In the genomic region with DNA sequence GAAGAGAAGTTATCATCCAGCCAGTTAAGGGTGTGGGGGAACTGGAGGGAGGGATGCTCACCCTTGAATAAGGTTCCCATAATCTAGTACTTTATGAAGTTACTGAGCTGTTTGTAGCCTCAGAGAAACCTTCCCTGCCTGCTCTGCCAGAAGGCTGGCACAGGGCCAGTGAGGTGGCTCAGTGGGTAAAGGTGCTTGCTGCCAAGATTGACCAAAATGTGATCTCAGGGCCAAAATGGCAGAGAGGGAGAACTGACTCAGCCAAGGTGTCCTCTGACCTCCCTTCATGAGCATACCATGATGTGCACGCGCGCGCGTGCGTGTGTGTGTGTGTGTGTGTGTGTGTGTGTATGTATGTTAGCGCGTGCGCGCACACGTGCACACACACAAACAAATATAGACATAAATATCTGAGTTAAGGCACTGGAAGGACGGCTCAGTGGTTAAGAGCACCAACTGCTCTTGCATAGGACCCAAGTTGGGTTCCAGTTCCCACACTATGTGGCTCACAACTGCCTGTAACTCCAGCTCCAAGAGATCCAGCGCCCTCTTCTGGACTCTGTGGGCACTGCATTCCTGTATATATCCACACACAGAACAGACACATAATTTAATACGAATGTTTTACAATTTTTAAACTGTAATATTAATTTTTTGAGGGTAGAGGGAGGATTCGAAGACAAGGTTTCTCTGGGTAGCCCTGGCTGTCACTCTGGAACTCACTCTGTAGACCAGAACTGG, we compare ENCODE assay signal across 13 mouse cellular contexts. TPM values are rescaled to one million over a fixed set of nuclear protein-coding genes. Genes with fewer than 3 reads are reported as not detected.
DNase-seq lines count a peak whose midpoint lies in the region; ATAC-seq and TF ChIP-seq lines count a peak whose summit lies in the region.
"Had no signal": no experiment of that assay in that cellular context is flagged by ENCODE, and none has a peak within 500 bp of the region (broad histone marks: within the 10 kb centered on the region; RNA-seq: fewer than 3 reads in every experiment).

No protein-coding gene starts in this region.

- no peak overlapping the region for H3K9ac ChIP-seq in liver, embryonic 14.5 days (replicated peaks)
- no peak overlapping the region for H3K9ac ChIP-seq in liver, embryonic 11.5 days (ENCODE audit: low read depth, low read length)
- H3K9ac ChIP-seq: embryonic facial prominence, embryonic 12.5 days; stomach, embryonic 15.5 days had no signal

- H3K36me3 ChIP-seq in liver, embryonic 14.5 days (replicated peaks; ENCODE audit: control insufficient read depth, insufficient read depth, low read depth): no peaks in the 10 kb centered on the region
- H3K36me3 ChIP-seq in liver, embryonic 11.5 days (ENCODE audit: control insufficient read depth, insufficient read depth, low read length): peaks cover 3% of the 10 kb centered on the region; the same call in 1 of the 2 replicates

- 85% methylated on average over 15 of the region's 15 CpGs for WGBS in liver, embryonic 14.5 days (ENCODE audit: insufficient replicate concordance)
- 89% methylated on average over 15 of the region's 15 CpGs for WGBS in liver, embryonic 11.5 days

- no peaks in the 10 kb centered on the region for H3K9me3 ChIP-seq in liver, embryonic 14.5 days (ENCODE audit: control insufficient read depth, low read length)
- no peaks in the 10 kb centered on the region for H3K9me3 ChIP-seq in liver, embryonic 11.5 days (ENCODE audit: control insufficient read depth, low read length)
- H3K9me3 ChIP-seq: embryonic facial prominence, embryonic 12.5 days; stomach, embryonic 15.5 days had no signal

- TF ChIP-seq EP300 in liver, embryonic 14.5 days (IDR thresholded peaks at IDR 0.05; ENCODE audit: low read depth): no peak

- no peak overlapping the region for H3K4me2 ChIP-seq in liver, embryonic 14.5 days (ENCODE audit: low read depth)
- no peak overlapping the region for H3K4me2 ChIP-seq in liver, embryonic 11.5 days
- H3K4me2 ChIP-seq: embryonic facial prominence, embryonic 12.5 days; heart, embryonic 11.5 days; stomach, embryonic 15.5 days had no signal

- H3K27me3 ChIP-seq in liver, embryonic 14.5 days (ENCODE audit: control insufficient read depth, insufficient read depth, low read length): no peaks in the 10 kb centered on the region
- H3K27me3 ChIP-seq in liver, embryonic 11.5 days (replicated peaks; ENCODE audit: control insufficient read depth, insufficient read depth, low read length): no peaks in the 10 kb centered on the region
- H3K27me3 ChIP-seq: embryonic facial prominence, embryonic 12.5 days; stomach, embryonic 15.5 days had no signal

- H3K4me1 ChIP-seq in liver, embryonic 14.5 days (replicated peaks; ENCODE audit: control insufficient read depth in 2 of 2, insufficient read depth in 2 of 2, low read length in 1 of 2): peaks cover 0 to 6% of the 10 kb centered on the region in 2 experiments; a peak in 1 of 4 replicates
- peaks cover 7% of the 10 kb centered on the region; the same call in 1 of the 2 replicates for H3K4me1 ChIP-seq in liver, embryonic 11.5 days (replicated peaks; ENCODE audit: control insufficient read depth, insufficient read depth, low read length)
- H3K4me1 ChIP-seq: stomach, embryonic 15.5 days had no signal

- no peak overlapping the region for H3K4me3 ChIP-seq in liver, embryonic 14.5 days (ENCODE audit: insufficient read depth in 1 of 2, low read depth in 2 of 2, low read length in 2 of 2)
- H3K4me3 ChIP-seq in liver, embryonic 11.5 days (ENCODE audit: low read depth, low read length): no peak overlapping the region
- H3K4me3 ChIP-seq: embryonic facial prominence, embryonic 12.5 days; stomach, embryonic 15.5 days had no signal

- ATAC-seq in liver, embryonic 14.5 days (ENCODE audit: insufficient read depth): no peak
- no peak for ATAC-seq in liver, embryonic 11.5 days (replicated peaks; ENCODE audit: low FRiP score)

- TF ChIP-seq CTCF in liver, embryonic 14.5 days (IDR thresholded peaks at IDR 0.05; ENCODE audit: low read depth): peak; percentile 55

- H3K27ac ChIP-seq in liver, embryonic 14.5 days: no peak overlapping the region
- H3K27ac ChIP-seq in liver, embryonic 11.5 days (ENCODE audit: low read depth, low read length): no peak overlapping the region
- H3K27ac ChIP-seq: embryonic facial prominence, embryonic 12.5 days; stomach, embryonic 15.5 days had no signal

- peak; percentile 39 for DNase-seq in adrenal gland, postnatal 10 days
- no peak for DNase-seq in adrenal gland, adult 18-20 months (ENCODE audit: low spot score in 2 of 2)
- no peak for DNase-seq in liver, embryonic 14.5 days (ENCODE audit: low read depth in 3 of 3, low spot score in 3 of 3)
- no peak for DNase-seq in liver, embryonic 11.5 days (ENCODE audit: low spot score)
- DNase-seq in R1 (ENCODE audit: low read depth, low spot score): peak; percentile 85
- peak; percentile 64 to 65 for DNase-seq in cerebellum, postnatal 14 days
- DNase-seq in heart, adult 18-20 months: no peak
- DNase-seq in right cerebral cortex, adult 2 months (ENCODE audit: low spot score in 2 of 2): no peak
- DNase-seq: adrenal gland, adult 2 months; lung, postnatal 10 days had no signal

RNA-seq across cellular contexts. Expression of a gene that starts 26.1 kb away (rescaled TPM):
- 10 to 100 TPM; 21.8 to 24.1 TPM for total RNA-seq in adrenal gland, postnatal 10 days (2021)
- 10 to 100 TPM; 16.7 to 17.7 TPM for total RNA-seq in adrenal gland, adult 18-20 months (2021)
- polyA plus RNA-seq in liver, embryonic 14.5 days (2012; rRNA removed): 1.5 and 1.8 TPM in 2 replicates
- 0.36 and 0.47 TPM in 2 replicates for polyA plus RNA-seq in liver, embryonic 14.5 days (2014; fragmentation: Nextera tagmentation; extraction: Ambion mirVana)
- 1.4 and 1.7 TPM in 2 replicates for polyA plus RNA-seq in liver, embryonic 11.5 days (2014; fragmentation: Nextera tagmentation; extraction: Ambion mirVana)
- 1 to 10 TPM; 5.8 TPM for total RNA-seq in heart, adult 18-20 months (2021)

RNA-seq across cellular contexts. Expression of a gene that starts 33.8 kb away (rescaled TPM):
- total RNA-seq in adrenal gland, postnatal 10 days (2021): not detected
- not detected for total RNA-seq in adrenal gland, adult 18-20 months (2021)
- polyA plus RNA-seq in liver, embryonic 14.5 days (2012; rRNA removed): not detected in 2 replicates
- polyA plus RNA-seq in liver, embryonic 14.5 days (2014; fragmentation: Nextera tagmentation; extraction: Ambion mirVana): not detected in 2 replicates
- polyA plus RNA-seq in liver, embryonic 11.5 days (2014; fragmentation: Nextera tagmentation; extraction: Ambion mirVana): not detected in 2 replicates
- not detected for total RNA-seq in heart, adult 18-20 months (2021)
- total RNA-seq: adrenal gland, adult 2 months had no signal
- polyA plus RNA-seq: heart, embryonic 11.5 days had no signal

RNA-seq across cellular contexts. Expression of a gene that starts 55.0 kb away (rescaled TPM):
- total RNA-seq in adrenal gland, postnatal 10 days (2021): 10 to 100 TPM; 51.1 to 56.7 TPM
- total RNA-seq in adrenal gland, adult 18-20 months (2021): 10 to 100 TPM; 34.8 to 37.4 TPM
- polyA plus RNA-seq in liver, embryonic 14.5 days (2012; rRNA removed): 68.1 and 102 TPM in 2 replicates
- 180 and 217 TPM in 2 replicates for polyA plus RNA-seq in liver, embryonic 14.5 days (2014; fragmentation: Nextera tagmentation; extraction: Ambion mirVana)
- 363 and 374 TPM in 2 replicates for polyA plus RNA-seq in liver, embryonic 11.5 days (2014; fragmentation: Nextera tagmentation; extraction: Ambion mirVana)
- total RNA-seq in heart, adult 18-20 months (2021): 10 to 100 TPM; 20.7 to 25.0 TPM

Comparison
In these comparisons a context has a peak if more than half of its experiments do, and no peak if none do; other contexts are left out.
1. DNase-seq: peak in adrenal gland, postnatal 10 days (single experiment), R1 (single experiment) and cerebellum, postnatal 14 days (2 of 2); none in adrenal gland, adult 18-20 months (0 of 2), liver, embryonic 14.5 days (0 of 3), liver, embryonic 11.5 days (single experiment), heart, adult 18-20 months (0 of 2) and right cerebral cortex, adult 2 months (0 of 2).